Mouse (Mus musculus): ENCODE results near the gene Slc39a2.

DNA sequence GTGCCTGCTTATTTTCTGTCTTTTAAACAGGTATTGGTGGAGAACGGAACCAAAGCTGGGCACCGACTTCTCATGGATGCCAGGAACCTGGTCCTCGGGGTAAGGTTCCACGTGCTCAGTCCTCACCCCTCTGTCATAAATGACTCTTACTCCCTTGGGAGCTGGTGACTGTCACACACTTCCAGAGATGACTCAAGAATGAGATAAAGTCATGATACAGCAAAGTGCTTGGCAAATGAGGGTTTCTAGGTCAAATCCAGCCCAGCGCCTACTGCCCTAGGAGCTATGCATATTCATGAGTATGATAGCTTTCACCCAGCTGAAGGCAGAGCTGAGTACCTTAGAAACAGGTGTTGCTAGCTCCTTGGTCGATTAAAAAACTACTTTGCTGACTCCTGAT lies 2.9 kb upstream of the Slc39a2 start:
- TF ChIP-seq CTCF (IDR thresholded peaks at IDR 0.05; ENCODE audit: low read depth) (no peak), EP300 (IDR thresholded peaks at IDR 0.05; ENCODE audit: low read depth) (no peak)

Data from heart, postnatal 0 days (tissue).